Mouse (Mus musculus): ENCODE measurements around the gene Rapgef3.

GRCm38 (mm10) chr15:97766594-97767279 lies 1.0 kb downstream of the Rapgef3 start:
- TF ChIP-seq GATA1 (IDR thresholded peaks at IDR 0.05; ENCODE audit: borderline replicate concordance, low read length) (no peak), FLI1 (IDR thresholded peaks at IDR 0.05; ENCODE audit: low read length) (no peak)
